Mouse (Mus musculus): ENCODE data around the gene Apba2.
A peak's percentile ranks its signal among the peaks of the same experiment; 100 is the strongest.

Gene Apba2

GRCm38 (mm10) chr7:64586571-64586970 is 85.1 kb downstream of the Apba2 start:
- no peak for DNase-seq (ENCODE audit: low spot score in 2 of 2)

- DNase-seq (ENCODE audit: low spot score in 2 of 2) = no peak
These were observed 87.3 kb downstream of the Apba2 start for GRCm38 (mm10) chr7:64588636-64589389.

- no peak for DNase-seq (ENCODE audit: low spot score in 2 of 2)
These were observed 93.8 kb downstream of the Apba2 start for GRCm38 (mm10) chr7:64595256-64595655.

- no peak for DNase-seq (ENCODE audit: low spot score in 2 of 2)
These were observed 95.1 kb downstream of the Apba2 start for GRCm38 (mm10) chr7:64596652-64597051.

- no peak for DNase-seq (ENCODE audit: low spot score in 2 of 2)
These were observed 108.4 kb downstream of the Apba2 start for GRCm38 (mm10) chr7:64609866-64610265.

- no peak for DNase-seq (ENCODE audit: low spot score in 2 of 2)
These were observed 109.4 kb downstream of the Apba2 start for GRCm38 (mm10) chr7:64610875-64611274.

- no peak for DNase-seq (ENCODE audit: low spot score in 2 of 2)
These were observed 117.8 kb downstream of the Apba2 start for GRCm38 (mm10) chr7:64619261-64619660.

- no peak for DNase-seq (ENCODE audit: low spot score in 2 of 2)
These were observed 125.0 kb downstream of the Apba2 start for GRCm38 (mm10) chr7:64626494-64626893.

- no peak for DNase-seq (ENCODE audit: low spot score in 2 of 2)
These were observed 126.6 kb downstream of the Apba2 start for GRCm38 (mm10) chr7:64627972-64628655.

- DNase-seq (ENCODE audit: low spot score in 2 of 2) = no peak
These were observed 129.2 kb downstream of the Apba2 start for GRCm38 (mm10) chr7:64630697-64631096.

- DNase-seq (ENCODE audit: low spot score in 2 of 2) = peak in 1 of 2 experiments; percentile 18
These were observed 129.6 kb downstream of the Apba2 start for GRCm38 (mm10) chr7:64631131-64631530.

- DNase-seq (ENCODE audit: low spot score in 2 of 2) = peak; percentile 59 to 81
These were observed 130.4 kb downstream of the Apba2 start for GRCm38 (mm10) chr7:64631781-64632351.

- no peak for DNase-seq (ENCODE audit: low spot score in 2 of 2)
These were observed 131.7 kb downstream of the Apba2 start for GRCm38 (mm10) chr7:64633182-64633581.

- DNase-seq (ENCODE audit: low spot score in 2 of 2) = no peak
These were observed 132.4 kb downstream of the Apba2 start for GRCm38 (mm10) chr7:64633916-64634315.

- DNase-seq (ENCODE audit: low spot score in 2 of 2) = no peak
These were observed 133.0 kb downstream of the Apba2 start for GRCm38 (mm10) chr7:64634482-64634881.

- DNase-seq (ENCODE audit: low spot score in 2 of 2) = no peak
These were observed 137.4 kb downstream of the Apba2 start for GRCm38 (mm10) chr7:64638922-64639321.

GRCm38 (mm10) chr7:64640651-64641050 is 139.1 kb downstream of the Apba2 start:
- DNase-seq (ENCODE audit: low spot score in 2 of 2) = no peak

GRCm38 (mm10) chr7:64642903-64643302 is 141.4 kb downstream of the Apba2 start:
- no peak for DNase-seq (ENCODE audit: low spot score in 2 of 2)

GRCm38 (mm10) chr7:64645458-64645857 is 144.0 kb downstream of the Apba2 start:
- DNase-seq (ENCODE audit: low spot score in 2 of 2) = no peak

- DNase-seq (ENCODE audit: low spot score in 2 of 2) = no peak
These were observed 144.5 kb downstream of the Apba2 start for GRCm38 (mm10) chr7:64646046-64646445.

- DNase-seq (ENCODE audit: low spot score in 2 of 2) = no peak
These were observed 147.6 kb downstream of the Apba2 start for GRCm38 (mm10) chr7:64648947-64649607.

GRCm38 (mm10) chr7:64651963-64652362 is 150.5 kb downstream of the Apba2 start:
- no peak for DNase-seq (ENCODE audit: low spot score in 2 of 2)
